Mouse (Mus musculus) monocyte, adult 2 months (primary cell): Measurements from ENCODE around the gene Hist1h2bq.
A peak's percentile ranks its signal among the peaks of the same experiment; 100 is the strongest.
"Not testable (repeated sequence)": the region's sequence is repeated elsewhere in the genome, so short reads cannot be mapped to it uniquely, and the experiment has no call there.

Source experiments
- DNase-seq, 2 experiments: peaks; one replicate each; pipeline ENCODE4 v3.0.0; 2022; ENCODE audit warnings: low spot score in 2 of 2, low read depth in 1 of 2

Gene Hist1h2bq

DNA sequence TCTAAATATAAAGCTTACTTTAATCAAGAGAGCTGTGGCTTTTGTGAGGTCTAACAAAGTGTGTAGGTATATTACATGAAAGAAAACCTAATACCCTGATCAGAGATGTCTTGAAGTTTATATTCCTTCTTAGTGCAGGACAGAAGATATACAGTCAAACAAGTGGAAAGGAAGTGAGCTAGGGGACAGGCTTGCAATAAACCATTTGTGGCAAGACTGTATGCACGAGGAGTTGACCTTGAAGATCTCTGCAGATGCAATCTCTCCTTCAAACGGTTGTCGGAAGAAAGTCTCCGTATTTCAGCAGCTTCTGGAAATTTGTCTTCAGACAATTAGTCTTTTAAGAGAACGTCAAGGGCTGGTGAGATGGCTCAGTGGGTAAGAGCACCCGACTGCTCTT, 20.1 kb downstream of the Hist1h2bq start:
- no peak for DNase-seq

DNA sequence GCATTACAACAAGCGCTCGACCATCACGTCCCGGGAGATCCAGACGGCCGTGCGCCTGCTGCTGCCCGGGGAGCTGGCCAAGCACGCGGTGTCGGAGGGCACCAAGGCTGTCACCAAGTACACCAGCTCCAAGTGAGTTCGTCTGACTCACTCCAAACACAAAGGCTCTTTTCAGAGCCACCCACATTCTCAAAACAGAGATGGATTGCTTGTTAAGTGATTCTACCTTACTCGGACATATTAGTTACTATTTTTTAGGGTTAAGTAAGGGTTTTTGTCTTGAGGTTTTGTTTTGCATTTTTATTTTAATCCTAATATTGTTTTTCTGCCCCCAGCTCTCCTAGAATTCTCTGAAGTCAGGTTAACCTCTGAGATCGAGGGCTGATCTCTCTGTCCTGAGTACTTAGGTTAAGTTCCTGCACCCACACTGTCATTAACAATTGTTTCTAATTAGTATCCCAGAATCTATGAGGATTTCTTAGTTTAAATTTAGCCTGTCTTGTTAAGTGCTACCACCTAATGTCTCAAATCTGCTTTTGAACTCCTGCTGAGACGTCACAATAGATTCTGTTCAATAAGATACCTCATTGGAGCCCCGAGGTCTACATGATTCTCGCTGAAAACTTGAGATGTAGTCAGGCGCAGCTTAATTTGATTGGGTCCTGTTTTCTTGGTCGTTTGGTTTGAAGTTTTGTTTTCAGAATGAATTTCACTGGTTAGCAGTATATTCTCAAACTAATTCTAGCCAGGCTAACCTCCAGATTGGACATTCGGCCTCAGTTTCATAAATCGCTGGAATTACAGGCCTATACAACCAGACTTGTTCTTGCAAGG, 22.0 kb downstream of the Hist1h2bq start:
- no peak for DNase-seq

GRCm38 (mm10) chr13:21786899-21787629, 22.9 kb downstream of the Hist1h2bq start, which contains the start of the genes Hist1h2an and Hist1h2bp:
Gene Hist1h2an, minus strand, starts transcription at chr13:21787218.
Gene Hist1h2bp, plus strand, starts transcription at chr13:21787461.
- peak; percentile 74 to 84 for DNase-seq

DNA sequence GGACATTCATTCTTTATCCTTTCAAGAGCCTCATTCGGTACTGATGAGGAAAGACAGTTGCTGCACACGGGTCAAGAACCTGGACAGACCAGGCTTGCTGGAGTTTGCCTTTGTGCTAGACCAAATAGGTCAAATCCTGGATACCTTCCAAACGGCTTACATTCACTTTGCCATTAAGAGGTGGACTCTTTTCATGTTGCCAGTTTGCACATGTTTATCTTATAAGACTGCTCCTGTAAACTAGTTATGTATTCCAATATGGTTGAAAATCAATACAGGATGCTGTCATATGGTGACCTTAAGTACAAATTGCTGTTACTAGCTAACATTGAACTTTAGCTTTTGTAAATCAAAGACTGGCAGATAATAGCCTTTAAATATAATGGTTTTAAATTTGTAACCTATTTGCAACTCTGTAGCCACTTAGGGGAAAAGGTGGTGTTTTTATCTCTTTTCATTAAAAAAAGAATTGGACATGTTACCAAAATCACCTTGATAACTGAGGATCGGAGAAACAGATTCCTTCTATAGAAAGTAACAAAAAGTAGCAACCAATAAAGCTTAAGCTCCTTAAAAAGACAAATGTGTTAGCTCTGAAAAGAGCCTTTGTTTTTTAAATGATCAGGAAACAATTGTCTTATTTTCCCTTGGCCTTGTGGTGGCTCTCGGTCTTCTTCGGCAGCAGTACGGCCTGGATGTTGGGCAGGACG, 23.7 kb downstream of the Hist1h2bq start:
- DNase-seq: no peak

DNA sequence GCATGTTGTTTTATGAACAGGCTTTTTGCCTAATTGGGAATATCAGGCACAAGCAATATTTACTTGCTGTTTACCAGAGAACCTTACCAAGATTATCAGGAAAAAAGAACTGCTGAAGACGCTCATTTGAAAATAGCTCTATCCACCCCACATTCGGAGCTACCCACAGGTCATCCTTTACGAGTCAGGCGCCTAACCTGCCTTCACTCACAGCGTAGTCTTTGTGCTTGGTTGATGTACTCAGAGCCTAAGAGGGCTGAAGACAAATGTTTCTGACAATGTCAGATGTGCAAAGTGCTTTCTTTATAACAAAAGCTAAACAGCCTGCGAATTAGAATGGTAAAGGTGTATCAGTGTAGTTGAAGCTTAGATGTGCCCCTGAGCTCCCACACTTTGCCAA, 25.7 kb downstream of the Hist1h2bq start:
- no peak for DNase-seq

DNA sequence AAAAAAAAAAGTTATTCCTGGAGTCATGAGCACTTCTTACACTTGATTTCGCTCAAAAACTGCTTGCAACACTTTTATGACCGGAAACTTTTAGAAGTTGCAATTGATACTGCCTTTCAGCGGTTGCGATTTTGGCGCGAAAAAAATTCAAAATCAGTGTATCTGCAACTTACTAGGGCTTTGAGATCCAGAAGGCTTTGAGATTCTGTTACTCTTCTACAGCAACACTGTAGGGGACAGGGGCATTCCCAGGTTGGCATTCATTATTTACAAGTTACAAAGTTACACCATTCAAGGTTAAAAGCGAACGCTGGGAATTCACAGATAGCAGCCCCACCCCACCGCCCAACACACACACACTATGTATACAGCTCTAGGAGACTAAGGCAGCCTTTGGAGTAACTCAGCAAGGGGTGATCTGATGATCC, 26.2 kb downstream of the Hist1h2bq start:
- no peak for DNase-seq

DNA sequence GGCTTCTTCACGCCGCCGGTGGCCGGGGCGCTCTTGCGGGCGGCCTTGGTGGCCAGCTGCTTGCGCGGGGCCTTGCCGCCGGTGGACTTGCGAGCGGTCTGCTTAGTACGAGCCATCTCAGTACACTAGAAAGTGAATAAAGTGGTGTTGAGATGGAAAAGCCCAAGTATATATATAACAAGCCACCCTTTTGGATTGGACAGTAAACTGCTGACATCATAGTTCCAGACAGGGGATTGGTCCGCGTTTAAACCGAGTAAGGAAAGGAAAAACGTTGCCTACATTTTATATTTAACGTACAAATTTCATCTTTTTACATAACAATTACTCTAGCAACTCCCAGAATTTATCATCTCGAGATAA, 26.8 kb downstream of the Hist1h2bq start, which contains the start of gene Hist1h3i:
Gene Hist1h3i (minus strand): TSS at position 116 of the 363 bp plus-strand sequence.
- peak; percentile 24 to 54 for DNase-seq

DNA sequence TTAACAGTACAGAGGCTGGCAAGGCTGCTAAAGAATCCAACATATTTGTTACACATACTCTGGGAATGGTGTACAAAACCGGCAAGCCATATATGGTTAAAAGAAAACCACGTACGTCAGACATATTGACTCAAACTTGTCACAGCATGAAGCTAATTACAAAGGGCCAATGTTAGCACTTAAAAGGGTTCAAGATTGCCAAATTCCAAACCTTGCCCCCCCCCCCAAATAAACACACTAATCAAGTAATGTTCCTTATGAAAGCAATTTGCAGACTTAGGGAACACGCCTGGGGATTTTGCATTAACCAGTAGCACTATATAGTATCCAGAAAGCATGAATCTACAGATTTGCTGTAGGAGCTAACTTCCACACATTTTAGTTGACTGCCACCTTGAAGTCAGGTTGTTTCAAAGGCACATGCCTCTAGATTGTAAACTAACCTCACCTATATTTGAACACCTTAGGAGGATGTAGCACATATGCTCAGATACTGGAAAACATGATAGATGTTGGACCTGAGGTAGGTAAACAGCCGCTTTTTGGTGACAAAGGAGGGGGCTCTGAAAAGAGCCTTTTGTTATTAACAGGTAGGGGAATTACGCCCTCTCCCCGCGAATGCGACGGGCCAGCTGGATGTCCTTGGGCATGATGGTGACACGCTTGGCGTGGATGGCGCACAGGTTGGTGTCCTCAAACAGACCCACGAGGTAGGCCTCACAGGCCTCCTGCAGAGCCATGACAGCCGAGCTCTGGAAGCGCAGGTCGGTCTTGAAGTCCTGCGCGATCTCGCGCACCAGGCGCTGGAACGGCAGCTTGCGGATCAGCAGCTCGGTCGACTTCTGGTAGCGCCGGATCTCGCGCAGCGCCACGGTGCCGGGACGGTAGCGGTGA, 27.4 kb downstream of the Hist1h2bq start:
- DNase-seq: not testable (repeated sequence)

- DNase-seq: no peak
Observed at GRCm38 (mm10) chr13:21781639-21782038, 28.4 kb downstream of the Hist1h2bq start.

DNA sequence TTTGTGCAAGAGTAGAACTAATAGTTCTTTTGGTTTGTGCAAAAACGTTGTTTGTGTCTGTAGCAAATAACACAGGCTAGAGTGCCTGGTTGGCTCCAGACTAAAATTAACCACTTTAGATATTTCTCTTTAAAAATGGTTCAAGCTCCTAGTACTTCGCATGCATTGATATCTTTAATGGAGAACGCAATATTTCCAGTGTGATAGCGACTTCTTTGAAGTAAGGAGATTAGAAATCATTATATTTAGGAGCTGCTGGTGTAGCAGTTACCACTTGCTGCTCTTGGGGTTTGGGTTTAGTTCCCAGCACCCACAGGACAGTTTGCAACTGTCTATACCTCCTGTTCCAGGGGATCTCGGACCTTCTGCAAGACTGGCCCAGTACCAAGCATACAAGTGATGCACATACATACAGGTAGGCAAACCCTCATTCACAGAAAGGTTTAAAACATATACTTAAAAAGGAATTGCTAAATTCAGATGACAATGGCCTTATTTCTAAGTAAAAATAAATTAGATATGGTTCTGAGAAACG, 28.9 kb downstream of the Hist1h2bq start:
- DNase-seq: no peak

GRCm38 (mm10) chr13:21779767-21780731, 29.9 kb downstream of the Hist1h2bq start, which contains the start of gene Hist1h1b:
Gene Hist1h1b, minus strand, starts transcription at chr13:21780625.
- peak; percentile 32 to 50 for DNase-seq

GRCm38 (mm10) chr13:21778814-21779766, 30.9 kb downstream of the Hist1h2bq start:
- DNase-seq: peak; percentile 40 to 56
